Mouse (Mus musculus) left cerebral cortex, postnatal 36 days (tissue): ENCODE measurements around the gene Cers6. TPM values are rescaled to one million over a fixed set of nuclear protein-coding genes. Genes with fewer than 3 reads are reported as not detected.

ENCODE experiments used
- DNase-seq, 2 experiments: peaks; one replicate each; pipeline ENCODE4 v3.0.0; 2021 to 2022; ENCODE audit warnings: low spot score in 2 of 2, mixed read lengths in 1 of 2
- intact Hi-C: fragments of 180-260 bp; cut with DNase I; formaldehyde crosslinking; loops from one replicate; pipeline ENCODE4 v1.15.1; 2025
- total RNA-seq, 2 experiments: library from RNA; stranded (reverse); gene quantifications; 2 replicates each; pipeline ENCODE4 v1.2.3; 2021

The Cers6 gene
- total RNA-seq, 2 experiments from 2014 or later, result 54.1 to 84.6 TPM

DNA sequence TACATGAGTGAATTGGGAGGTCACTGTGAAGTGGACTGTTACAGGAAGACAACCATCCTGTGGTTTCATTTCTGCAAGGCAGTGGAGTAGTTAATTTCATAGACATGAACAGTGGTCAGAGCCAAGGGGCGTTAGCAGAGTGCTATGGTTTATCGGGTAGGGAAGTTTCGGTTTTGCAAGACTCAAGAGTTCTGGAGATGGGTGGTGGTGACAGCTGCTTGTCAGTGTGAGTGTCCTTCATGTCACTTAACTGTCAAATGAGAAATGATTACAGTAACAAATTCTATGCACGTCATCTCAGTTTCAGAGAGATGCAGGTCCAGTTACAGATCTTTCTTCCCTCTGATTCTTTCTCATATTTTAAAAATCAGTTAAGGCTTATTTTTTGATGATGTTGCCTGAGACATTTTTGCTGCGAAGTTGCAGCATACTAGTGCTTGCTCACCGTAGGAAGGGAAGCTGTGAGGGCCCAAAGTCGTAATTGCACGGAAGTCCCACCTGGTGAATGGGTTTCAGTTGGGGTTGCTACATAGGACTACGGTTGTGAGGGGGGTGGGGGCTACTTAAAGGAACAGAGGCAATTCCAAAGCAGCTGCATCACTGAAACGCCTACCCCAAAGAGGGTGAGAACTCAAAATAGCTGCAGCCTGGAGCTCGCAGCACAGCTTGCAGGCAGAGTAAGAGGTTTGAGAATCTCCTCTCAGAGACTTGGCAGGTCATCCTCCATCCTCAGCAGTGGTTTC lies 46.7 kb downstream of the Cers6 start:
- intact Hi-C loops, result no loop called here
- peak in 1 of 2 experiments; percentile 36 for DNase-seq

DNA sequence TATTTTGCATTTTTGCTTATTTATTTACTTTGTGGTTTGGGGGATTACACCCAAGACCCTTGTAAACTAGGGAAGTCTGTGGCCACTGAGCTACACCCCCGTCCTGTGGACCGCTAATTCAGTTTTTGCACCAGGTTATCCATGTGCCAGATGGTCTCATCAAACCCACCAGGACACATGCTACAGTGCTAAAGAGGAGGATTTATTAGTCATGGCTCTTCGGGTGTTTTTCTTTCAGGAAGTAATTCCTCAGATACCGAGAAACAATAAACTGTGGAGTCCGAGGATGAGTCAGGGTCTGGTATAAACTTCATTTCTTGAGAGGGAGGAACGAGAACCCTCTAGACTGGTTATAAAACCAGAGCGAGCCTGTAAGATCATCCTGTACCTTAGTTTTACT lies 49.5 kb downstream of the Cers6 start:
- intact Hi-C loops, result no loop called here

DNA sequence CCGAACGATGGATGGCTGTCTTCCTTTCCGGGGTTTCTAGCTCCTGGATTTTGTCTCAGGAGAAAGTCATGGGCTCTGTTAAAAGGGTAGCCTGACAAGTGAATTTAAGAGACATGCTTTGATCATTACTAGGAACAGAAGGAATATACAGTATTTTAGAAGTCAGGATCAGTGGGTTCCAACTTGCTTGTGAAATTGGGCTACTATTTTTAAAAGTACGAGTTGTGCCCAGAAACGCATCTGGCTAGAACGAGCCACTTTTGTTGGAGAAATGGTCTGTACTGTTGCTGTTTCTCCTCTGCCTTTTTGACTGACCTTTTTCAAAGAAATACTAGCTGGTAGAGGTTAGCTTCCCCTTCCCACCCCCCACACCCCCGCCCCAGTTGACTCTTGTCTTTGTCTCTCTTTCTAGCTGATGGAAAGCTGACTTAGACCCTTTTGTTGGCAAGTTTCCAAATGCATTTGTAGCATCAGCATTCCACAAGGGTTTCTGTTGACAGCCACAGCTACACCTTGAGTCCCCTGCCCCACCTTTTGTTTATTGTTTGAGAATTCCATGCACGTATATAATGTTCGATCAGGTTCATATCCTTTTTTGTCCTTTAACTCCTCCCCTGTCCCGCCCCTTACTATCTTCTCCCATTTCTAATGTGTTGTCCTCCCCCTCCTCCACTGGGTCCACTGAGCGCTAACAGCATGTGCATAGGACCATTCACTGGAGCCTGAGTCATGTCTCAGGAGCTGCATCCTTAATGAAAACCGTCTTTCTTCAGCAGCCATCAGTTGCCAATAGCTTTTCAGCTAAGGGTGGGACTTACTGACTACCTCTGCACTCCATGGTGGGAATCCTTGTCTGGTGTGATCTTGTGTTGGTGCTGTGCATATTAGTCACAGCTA lies 50.6 kb downstream of the Cers6 start:
- DNase-seq, result no peak
- intact Hi-C loops, result no loop called here

More for the DNA sequence above, 49.5 kb downstream of the Cers6 start:
- no peak for DNase-seq

DNA sequence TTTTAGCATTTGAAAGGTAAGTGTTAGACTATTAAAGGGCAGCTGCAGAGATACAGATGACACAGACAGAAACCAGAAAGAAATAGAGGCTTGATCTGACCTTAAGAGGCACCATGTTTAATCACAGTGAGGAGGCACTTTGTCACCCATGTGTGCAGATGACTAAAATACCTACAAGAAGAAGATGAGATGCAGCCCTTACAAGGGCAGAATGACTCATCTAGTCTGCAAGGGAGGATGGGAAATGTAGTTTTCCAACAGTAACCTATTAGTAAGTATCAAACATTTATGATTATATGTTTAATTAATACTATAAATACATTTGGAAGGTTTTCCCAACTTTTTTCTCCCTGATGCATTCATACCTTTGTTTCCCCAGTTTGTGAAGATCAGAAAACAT lies 54.5 kb downstream of the Cers6 start:
- no peak for DNase-seq

DNA sequence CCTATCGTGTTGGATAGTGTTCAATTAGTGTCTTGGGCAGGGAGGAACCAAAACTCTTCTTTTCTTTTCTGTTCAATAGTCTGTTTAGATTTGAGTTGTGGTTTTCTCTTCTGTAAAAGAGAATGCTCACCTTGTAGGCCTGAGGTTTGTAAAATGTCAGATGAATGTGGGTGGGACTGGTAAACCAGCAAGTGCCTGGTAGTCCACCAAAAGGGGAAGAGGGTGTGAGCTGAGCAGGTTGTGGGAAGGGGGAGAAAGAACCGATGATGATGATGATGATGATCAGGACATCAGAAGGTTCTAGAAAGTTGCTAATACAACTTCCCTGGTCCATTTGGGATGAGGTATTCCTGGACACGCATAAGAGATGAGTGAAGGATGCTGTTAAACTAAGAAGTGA lies 55.1 kb downstream of the Cers6 start:
- intact Hi-C loops, result no loop called here
- DNase-seq, result no peak

More for the DNA sequence above, 54.5 kb downstream of the Cers6 start:
- intact Hi-C loops, result no loop called here

DNA sequence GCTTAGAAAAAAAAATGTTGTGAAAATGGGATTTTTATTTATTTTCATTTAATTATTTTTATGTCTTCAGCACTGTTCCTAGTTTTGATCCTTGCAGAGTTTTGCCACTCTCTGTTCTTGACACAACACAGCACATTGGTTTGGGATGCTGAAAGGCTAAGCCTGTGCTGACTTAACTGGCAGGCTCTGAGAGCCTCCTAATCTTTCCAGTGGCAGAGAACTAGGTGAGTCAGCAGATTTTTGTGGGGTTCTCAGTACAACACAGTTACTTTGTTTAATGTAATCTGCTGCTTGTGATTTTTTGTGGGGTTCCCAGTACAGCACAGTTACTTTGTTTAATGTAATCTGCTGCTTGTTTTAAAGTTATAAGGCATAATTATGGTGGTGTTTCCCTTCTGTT lies 55.8 kb downstream of the Cers6 start:
- intact Hi-C loops, result no loop called here

DNA sequence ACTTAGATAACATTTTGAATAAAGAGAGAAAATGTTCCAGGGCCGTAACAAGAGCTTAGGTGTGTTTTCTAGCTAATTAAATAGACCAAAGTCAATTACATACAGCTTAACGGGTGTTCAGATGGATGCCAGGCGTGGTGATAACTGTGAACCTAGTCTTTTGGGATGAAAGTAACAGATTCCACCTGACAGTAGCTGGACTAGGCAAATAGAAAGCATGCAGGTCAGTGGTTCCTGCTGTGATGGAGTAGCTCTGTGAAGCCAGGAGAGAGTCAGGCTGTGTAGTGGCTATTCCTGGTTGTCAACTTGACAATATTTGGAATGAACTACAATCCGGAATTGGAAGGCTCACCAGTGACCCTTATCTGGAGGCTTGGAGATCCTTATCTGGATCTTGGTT lies 56.3 kb downstream of the Cers6 start:
- no peak for DNase-seq

More for the DNA sequence above, 55.8 kb downstream of the Cers6 start:
- DNase-seq, result no peak

DNA sequence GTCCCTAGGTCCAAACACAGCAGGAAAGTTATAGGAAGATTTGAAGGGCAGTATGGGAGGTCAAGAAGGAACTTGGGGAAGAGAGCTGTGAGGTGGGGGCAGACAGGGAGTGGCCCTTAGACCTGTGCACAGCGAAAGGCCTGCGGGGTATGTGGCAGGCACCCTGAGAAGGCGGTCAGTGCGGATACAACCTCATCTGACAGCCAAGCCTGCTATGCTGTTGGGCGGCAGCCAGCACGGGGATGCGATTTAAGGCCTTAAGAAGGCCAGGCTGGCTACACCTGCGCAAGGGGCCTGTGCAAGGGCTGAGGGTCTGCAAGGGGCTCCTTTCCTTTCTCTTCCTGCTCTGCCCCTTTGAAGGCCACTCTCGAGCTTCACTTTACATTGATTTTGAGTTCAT lies 63.1 kb downstream of the Cers6 start:
- DNase-seq, result no peak
- intact Hi-C loops, result no loop called here

More for the DNA sequence above, 56.3 kb downstream of the Cers6 start:
- intact Hi-C loops, result no loop called here

DNA sequence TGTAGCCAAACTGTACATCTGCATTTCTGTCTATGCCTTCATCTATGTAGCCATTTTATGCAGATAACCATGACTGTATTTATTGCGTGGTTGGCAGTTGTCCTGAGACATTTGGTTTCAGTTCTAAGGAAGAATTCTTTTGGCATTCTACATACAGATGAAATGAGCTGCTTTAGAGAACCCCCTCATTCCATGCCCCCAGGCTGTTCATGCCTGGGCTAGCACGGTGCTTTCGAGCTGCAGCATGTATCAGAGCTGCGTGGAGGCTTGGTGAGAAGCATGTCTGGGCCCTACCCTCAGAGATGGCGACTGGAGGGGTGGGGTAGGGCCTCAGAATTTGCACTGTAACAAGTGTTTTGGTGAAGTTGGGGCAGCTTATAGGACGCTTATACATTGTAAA lies 64.3 kb downstream of the Cers6 start:
- intact Hi-C loops, result no loop called here
- DNase-seq, result no peak

DNA sequence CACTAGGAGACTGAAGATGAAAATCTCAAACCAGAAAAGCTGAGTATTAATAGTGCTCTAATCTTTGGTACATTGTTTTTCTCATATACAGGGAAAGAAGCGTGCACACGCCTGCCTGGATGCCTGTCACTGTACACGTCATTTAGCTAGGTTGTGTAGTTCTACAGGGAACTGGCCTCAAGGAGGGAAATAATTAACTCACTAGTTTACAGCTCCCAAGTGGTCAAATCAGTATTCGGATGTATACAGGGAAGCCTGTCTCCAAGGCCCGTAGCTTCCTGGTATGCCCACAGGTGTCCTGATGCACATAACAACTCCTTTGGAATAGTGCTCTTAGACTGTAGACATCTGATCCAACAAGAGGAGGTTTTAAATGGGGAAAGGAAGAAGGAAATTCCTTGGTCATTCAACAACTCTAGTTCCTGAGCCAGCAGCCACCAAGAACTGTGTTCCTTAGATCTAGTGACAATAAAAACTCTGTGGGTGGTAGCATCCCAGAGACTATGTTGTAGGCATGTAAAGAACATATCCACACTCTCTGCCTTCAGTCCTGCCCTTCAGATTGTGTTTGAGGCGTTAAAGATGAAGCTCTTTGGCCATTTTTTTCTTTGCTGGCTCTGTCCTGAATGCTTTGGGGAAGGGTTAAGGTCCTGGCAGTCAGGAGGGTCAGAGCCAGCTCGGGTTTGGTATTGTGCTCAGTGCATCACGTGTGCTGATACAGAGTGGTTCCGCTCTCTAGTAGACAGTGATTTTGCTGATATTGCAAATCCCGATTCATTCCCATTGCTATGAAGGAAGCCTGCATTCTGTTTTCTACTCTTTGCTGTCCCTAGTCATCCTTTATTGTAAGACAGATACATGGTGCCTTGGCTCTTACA lies 65.9 kb downstream of the Cers6 start:
- no peak for DNase-seq
- intact Hi-C loops, result no loop called here

DNA sequence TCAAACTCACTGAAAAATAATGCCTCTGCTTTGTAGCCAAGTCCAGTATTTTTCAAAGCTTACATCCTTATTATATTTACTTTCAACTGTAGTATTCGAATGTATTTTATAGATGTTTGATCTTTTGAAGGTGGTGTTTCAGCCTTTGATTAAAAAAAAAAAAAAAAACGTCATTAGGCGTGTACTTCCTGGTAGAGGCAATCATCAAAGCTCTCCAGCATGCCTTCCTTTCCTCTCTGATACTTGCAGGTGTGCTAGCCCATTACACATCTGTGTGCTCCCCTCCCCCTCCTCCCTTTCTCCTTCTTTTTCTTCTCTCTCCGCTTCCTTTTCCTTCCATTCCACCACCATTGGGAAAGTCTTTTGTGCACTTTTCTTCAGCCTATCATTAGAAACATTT lies 71.0 kb downstream of the Cers6 start:
- no peak for DNase-seq
- intact Hi-C loops, result no loop called here

DNA sequence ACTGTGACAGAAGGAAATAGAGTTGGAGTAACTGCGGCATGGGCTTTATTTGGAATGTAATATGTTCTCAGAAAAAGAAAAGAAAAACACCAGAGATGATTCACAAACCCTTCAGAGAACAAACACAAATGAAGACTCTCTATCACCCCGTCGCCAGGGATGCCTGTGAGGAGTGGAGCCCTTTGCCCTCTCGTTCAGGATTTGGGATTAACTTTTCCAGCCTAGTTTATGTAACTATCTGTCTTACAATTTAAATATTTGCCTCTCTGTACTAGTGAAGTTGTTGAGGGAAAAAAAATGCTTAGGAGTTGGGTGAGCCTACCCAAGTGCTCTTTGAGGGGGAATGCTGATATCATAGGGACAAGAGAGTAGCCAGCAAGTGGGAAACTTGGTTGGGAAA lies 71.4 kb downstream of the Cers6 start:
- DNase-seq, result no peak
- intact Hi-C loops, result no loop called here

DNA sequence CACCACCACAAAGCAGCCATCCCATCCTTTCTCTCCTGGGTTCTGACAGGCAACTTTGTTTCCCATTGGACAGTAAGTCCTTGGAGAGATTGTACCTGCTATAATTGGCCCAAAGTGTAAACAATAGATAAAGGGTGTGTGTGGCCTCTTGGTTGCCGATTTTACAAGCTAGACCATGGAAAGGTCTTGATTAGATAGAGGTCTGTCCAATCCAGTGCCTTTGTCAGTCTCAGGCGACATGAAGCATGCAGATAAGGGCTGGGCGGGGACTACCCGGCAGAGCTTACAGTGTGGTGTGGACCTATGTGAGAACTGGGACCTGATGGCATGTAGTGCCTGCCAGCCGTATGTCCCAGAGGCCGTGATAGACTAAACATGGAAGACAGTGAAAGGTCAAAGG lies 73.4 kb downstream of the Cers6 start:
- no peak for DNase-seq
- intact Hi-C loops, result no loop called here

DNA sequence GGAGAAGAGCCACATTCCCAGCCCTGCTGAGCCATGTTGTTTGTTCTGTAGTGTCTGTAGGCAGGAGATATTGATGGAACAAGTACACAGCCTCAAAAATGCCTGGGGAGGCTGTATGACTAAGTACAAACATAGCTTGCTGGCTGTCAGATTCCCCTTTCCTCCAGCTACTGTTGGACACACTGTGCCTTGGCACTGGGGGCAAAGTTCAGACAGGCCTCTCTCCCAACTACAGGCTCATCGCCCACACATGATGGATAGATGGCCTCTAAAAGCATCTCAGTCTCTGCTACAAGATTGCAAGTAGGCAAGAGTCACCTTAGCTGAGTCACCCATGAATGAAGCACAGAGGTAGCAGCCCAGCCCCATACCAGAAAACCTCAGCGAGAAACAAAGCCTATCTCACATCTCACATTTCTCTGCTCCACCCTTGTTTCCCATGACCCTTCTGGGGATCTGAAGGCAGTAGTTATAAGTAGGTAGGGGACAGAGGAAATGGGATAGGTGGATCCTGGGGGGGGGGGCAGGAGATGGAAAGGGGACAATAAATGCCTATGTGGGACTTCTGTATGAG lies 74.6 kb downstream of the Cers6 start:
- no peak for DNase-seq
- intact Hi-C loops, result no loop called here

DNA sequence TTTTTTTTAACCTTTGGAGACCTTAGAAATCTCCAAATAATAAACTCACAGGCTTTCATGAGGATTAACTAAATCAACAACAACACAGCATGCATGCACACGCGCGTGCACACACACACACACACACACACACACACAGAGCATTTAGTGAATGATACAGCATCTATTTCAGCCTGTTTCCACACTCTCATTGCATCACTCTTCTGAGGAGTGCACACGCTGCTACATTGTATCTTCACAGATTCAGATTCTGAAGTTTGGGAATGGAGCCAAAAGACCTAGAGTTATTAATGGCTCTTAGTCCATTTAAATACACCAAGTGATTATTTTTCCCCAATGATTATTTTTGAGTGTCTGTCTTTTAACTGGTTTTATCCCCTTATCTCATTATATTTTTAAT lies 75.5 kb downstream of the Cers6 start:
- DNase-seq, result no peak
- intact Hi-C loops, result no loop called here

DNA sequence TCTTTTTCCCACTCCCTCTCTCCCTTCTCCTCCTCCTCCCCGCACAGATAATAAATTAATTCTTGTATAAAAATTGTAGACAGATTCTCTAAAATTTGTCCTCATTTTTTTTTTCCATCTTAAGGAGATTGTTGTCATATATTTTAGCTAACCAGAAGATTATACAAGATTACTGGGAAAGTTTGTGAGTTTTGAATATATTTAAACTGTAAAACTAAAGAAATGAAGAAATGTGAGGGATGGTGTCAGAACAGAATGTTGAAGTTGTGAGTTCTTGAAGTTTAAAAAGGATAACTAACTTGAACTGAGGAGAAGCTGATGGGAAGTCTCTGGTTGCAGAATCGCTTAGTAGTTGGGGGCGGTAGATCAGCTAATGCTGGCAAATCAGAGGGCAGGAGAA lies 76.6 kb downstream of the Cers6 start:
- intact Hi-C loops, result no loop called here
- no peak for DNase-seq

DNA sequence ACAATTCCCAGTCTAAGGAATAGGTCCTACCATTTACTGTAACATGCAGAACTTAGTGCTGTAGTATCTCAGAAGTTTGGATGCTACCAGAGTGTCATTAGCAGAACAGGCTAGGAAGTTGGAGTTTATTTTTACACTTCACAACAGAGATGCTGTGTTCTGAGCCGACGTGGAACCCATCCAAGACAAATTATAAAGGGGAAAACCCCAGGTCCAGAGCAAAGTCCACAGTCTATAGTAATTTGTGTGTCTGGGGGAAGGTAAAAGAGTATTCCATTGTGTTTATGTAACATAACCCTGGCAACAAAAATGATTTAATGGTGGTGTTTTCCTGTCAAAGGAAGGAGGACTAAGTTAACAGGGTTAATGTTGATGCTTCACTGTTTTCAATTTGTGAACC lies 83.7 kb downstream of the Cers6 start:
- no peak for DNase-seq
- intact Hi-C loops, result no loop called here

DNA sequence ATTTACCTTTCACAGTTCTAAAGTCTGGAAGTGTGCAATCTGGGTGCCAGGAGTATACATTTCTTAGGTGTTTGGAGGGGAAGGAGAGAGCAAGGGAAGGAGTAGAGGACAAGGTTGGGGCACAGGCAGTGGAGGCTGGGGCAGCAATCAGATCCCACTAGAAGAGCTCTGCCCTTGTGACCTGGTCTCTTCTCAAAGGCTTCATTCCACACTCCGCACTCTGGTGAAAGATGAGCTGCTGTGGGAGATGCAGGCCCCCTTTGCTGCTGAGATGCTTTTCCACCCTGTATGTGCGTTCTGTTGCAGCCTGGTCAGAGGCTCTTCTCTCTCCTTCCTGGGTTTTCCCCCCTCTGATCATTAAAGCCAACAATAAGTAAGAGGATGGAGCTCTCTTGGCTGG lies 84.7 kb downstream of the Cers6 start:
- intact Hi-C loops, result no loop called here

DNA sequence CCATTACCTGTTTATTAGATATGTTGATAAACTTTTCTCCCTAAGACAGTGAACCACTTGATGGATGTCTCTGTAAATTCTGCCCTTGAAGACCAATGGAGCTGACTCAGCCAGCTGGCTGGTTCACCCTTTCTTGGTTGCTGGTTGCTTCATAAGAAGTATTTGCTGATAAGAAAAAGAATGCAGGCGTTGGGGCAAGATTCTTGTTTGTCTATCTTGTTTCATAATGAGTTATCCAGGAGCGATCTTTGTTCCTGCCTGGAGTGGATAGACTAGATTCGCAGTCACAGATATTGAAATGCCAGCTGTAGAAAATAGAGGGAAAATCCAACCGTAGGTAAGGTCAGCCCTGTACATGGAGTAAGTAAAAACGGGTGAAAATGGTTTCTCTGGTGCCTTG lies 85.6 kb downstream of the Cers6 start:
- DNase-seq, result no peak
- intact Hi-C loops, result no loop called here

More for the DNA sequence above, 84.7 kb downstream of the Cers6 start:
- DNase-seq, result no peak

DNA sequence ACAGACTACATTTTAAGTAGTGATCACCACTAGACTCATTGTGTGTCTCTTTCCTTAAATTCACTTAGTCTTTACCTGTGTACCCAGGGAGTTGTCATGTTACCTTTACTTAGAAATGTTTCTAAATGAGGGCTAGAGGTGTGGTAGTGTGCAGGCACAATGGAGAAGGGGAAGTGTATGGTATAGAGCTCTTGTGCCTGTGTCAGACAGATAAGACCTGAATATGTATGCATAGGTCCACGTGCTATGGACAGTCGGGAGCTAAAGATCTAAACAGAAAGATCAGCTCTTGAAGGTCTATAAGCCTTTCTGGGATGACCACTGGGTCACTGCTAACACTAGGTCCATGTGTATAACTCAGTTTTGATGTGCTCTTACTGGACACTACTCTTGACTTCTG lies 87.9 kb downstream of the Cers6 start:
- intact Hi-C loops, result no loop called here
- DNase-seq, result no peak
